Mouse (Mus musculus) left cerebral cortex, postnatal 36 days (tissue): ENCODE results near the gene Vax2. TPM values are rescaled to one million over a fixed set of nuclear protein-coding genes. Genes with fewer than 3 reads are reported as not detected.

Source experiments
- DNase-seq, 2 experiments: peaks; one replicate each; pipeline ENCODE4 v3.0.0; 2021 to 2022; ENCODE audit warnings: low spot score in 2 of 2, mixed read lengths in 1 of 2
- intact Hi-C: fragments of 180-260 bp; cut with DNase I; formaldehyde crosslinking; loops from one replicate; pipeline ENCODE4 v1.15.1; 2025
- total RNA-seq, 2 experiments: library from RNA; stranded (reverse); gene quantifications; 2 replicates each; pipeline ENCODE4 v1.2.3; 2021

The Vax2 gene
- total RNA-seq, 2 experiments from 2014 or later = not detected

GRCm38 (mm10) chr6:83710361-83711066 is 550 bp upstream of the Vax2 start:
- no peak for DNase-seq
- intact Hi-C loops = loop anchor here (10.0 kb wide), 1 partner anchor 636 kb away; the partner anchor contains the start of genes Pcgf1 and Tlx2

GRCm38 (mm10) chr6:83711725-83712475 is 836 bp downstream of the Vax2 start:
- intact Hi-C loops = loop anchor here (10.0 kb wide), 1 partner anchor 637 kb away; the partner anchor contains the start of genes Pcgf1 and Tlx2
- no peak for DNase-seq

DNA sequence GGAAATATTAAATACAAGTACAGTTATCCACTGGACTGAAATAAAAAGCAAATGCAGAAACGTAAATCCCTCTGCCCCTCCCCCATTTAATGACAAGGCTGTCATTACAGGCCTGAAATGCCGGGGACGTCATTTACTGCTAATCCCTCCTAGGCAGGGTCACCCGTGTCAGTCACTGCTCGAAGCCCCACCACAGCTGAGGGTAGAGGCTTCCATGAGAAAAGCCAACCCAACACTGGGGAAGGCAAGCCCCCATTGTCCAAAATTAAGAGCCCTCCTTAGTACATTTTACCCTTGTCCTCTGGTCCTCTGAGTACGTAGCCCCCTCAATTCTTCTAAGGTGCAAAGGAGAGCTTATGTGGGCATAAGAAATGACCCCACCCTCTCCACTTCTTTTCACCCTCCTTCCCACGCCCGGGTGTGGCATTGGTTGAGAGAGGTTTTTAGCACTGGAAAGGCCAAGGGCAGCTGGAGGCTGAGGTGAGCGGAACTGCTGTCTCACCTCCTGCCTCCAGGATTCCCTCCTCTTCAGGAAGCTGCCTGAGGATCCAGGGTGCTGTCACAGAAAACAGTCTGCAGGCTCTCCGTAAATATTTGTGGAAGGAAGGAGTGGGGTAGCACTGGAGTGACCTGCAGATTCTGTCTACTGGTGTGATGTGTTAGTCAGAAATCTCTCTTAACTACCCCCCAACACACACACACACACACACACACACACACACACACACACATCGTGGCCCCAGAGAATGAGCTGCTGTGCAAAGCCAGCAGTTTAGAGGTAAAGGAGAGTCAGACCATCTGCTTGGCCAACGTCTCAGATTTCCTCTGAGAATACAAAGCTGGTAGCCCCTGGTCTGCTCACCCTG is 2.4 kb downstream of the Vax2 start:
- DNase-seq = no peak
- intact Hi-C loops = loop anchor here (10.0 kb wide), 1 partner anchor 639 kb away; the partner anchor contains the start of genes Pcgf1 and Tlx2

- DNase-seq = no peak
- intact Hi-C loops = loop anchor here (10.0 kb wide), 1 partner anchor 640 kb away; the partner anchor contains the start of genes Pcgf1 and Tlx2
Observed at GRCm38 (mm10) chr6:83714221-83715123, 3.4 kb downstream of the Vax2 start.

DNA sequence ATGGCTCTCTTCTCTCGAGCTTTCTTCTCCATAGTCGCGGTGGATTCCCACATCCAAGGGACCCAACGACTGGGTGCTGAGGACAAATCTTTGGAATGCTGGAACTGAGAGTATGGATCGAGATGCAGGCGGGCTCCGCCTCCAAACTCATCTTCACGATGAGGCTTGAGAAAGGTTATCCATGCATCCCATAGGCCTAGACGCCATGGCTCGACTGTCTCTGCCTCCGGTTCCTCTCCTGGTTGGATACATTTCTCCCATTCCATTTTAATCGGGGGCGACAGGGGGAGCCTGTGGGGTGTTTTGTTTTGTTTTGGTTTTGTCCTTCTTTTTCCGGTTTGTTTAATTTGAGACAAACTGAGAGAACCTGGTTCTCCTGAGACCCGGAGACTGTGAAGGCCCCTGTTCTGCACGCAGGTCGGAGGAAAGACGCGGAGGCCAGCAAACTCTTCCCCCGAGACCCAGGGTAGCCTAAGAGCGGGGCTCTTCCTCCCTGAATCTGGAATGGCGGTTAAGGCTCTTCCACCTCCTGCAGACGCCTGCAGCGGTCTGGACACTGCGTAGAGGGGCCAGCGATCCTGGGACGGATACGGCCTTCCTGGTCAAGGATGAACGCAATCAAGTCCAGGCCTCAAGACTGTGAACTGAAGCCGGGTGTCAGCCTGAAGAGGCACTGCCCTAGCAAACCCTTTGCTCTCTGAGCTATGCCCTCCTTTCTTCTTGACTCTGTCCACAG is 4.6 kb downstream of the Vax2 start:
- DNase-seq = no peak
- intact Hi-C loops = loop anchor here (10.0 kb wide), 1 partner anchor 641 kb away; the partner anchor contains the start of genes Pcgf1 and Tlx2

DNA sequence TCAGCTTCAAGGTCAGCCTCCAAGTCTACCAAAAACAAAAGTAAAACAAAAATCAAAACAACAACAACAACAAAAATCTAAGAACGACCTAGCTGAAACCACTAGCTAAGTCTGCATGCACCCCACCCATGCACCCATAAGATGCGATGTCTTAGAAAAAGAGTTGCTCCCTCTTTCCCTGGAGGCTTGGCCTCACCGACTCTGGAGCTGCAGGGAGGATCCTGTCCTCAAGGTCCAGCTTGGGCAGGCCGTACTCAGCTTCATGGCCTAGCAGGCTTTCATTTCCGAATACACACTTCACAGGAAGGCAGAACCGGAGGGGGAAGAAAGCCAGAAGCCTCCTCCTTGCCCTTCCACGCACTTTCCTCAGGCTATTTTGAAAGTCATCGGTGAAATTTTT is 6.0 kb downstream of the Vax2 start:
- intact Hi-C loops = loop anchor here (10.0 kb wide), 1 partner anchor 642 kb away; the partner anchor contains the start of genes Pcgf1 and Tlx2
- no peak for DNase-seq

DNA sequence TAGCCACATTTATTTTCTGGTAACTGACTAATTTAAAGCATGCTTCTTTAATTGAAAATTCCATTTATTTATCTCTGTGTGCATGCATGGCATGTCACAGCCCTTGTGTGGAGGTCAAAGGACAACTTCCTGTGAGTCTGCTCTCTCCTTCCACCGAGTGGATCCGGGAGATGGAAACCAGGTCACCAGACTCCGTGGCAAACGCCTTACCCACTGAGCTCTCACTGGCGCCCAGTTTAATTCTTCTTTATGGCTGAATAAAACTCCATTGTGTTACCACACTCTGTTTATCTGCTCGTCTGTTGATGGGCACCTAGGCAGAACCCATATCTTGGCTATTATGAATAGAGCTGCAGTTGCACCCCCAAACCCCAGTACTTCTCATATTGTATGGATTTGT is 11.5 kb downstream of the Vax2 start:
- DNase-seq = no peak
- intact Hi-C loops = no loop called here

GRCm38 (mm10) chr6:83727178-83727577 is 16.1 kb downstream of the Vax2 start:
- DNase-seq = no peak
- intact Hi-C loops = no loop called here

- intact Hi-C loops = no loop called here
- DNase-seq = no peak
Observed at GRCm38 (mm10) chr6:83728488-83728887, 17.4 kb downstream of the Vax2 start.

GRCm38 (mm10) chr6:83729350-83729970 is 18.4 kb downstream of the Vax2 start:
- intact Hi-C loops = no loop called here
- no peak for DNase-seq

DNA sequence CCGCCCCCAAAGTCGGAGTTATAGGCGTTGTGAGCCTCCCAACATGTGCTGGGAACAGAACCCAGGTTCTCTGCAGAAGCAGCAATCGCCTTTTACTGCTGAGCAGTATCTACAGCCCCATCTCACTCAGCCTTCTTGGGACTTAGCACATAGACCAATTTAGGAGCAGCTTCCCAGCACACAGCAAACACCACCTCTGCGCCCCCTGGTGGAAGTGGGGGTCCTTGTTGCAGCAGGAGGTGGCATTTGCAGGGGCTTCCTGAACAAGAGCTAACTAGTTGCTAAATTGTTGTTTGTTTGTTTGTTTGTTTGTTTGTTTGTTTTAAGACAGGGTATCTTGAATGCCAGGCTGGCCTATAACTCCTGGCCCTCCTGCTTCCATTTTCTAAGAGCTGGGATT is 20.1 kb downstream of the Vax2 start:
- DNase-seq = no peak
- intact Hi-C loops = loop anchor here (5.0 kb wide), 1 partner anchor 34 kb away; no protein-coding TSS in a partner anchor

- intact Hi-C loops = no loop called here
- DNase-seq = no peak
Observed at GRCm38 (mm10) chr6:83737311-83737710, 26.2 kb downstream of the Vax2 start.

GRCm38 (mm10) chr6:83738596-83738995 is 27.5 kb downstream of the Vax2 start:
- intact Hi-C loops = no loop called here
- DNase-seq = no peak

DNA sequence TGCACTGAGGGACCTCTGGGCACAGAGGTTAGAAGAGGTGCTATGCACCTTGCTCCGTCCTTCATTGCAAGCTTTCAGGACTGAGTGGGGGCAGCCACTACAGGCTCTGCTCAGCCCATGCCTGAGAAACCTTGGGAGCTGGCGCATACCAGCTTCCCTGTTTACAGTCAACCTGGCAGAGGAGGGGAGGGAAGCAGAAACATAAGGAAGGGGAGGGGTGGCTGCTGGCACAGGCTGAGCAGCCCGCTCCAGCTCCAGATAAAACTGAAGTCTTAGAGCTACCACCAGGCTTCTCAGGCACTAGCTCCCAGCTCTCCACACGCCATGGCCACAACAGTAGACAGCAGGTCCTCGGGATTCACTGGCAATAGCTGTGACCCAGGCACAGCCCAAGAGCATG is 31.7 kb downstream of the Vax2 start, which contains the start of gene Atp6v1b1:
Atp6v1b1 (plus strand) TSS at position 230 of the 400 bp plus-strand sequence.
- no peak for DNase-seq
- intact Hi-C loops = no loop called here

DNA sequence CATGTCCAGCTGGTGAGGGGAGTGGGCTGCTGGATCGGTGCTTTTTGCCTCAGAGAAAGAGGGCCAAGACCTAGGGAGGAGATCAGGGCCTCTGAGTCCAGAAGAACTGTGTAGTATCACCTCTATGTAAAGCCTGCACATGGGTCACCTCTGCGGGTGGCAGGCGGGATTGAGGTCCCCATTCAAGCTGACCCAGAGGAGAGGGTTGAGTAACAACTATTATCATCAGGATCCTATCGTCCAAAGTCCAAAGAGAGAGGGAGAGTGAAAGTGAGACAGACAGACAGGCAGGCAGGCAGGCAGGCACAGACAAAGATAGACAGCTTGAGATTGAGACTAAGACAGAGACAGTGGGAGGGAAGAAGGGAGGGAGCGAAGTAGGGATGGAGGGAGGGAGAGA is 32.1 kb downstream of the Vax2 start:
- no peak for DNase-seq
- intact Hi-C loops = no loop called here

DNA sequence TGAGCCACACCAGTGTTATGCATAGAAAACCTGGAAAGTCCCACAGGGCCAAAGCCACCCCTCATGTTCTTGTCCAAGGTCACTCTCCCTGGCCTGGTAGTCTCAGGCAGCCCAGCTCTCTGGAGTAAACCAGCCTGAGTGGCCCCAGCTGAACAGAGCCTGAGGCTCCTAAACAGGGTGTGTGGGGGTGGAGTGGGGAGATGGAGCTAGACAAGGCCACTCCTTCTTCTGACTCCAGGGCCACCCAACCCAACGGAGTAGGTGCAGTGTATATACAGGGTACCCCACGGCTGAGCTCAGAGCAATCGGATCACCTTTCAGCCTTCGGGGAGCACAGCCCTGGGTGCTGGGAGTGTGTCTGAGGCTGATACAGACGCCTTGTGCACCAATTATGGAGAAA is 33.1 kb downstream of the Vax2 start:
- intact Hi-C loops = no loop called here
- no peak for DNase-seq

GRCm38 (mm10) chr6:83744557-83744956 is 33.5 kb downstream of the Vax2 start:
- DNase-seq = no peak

DNA sequence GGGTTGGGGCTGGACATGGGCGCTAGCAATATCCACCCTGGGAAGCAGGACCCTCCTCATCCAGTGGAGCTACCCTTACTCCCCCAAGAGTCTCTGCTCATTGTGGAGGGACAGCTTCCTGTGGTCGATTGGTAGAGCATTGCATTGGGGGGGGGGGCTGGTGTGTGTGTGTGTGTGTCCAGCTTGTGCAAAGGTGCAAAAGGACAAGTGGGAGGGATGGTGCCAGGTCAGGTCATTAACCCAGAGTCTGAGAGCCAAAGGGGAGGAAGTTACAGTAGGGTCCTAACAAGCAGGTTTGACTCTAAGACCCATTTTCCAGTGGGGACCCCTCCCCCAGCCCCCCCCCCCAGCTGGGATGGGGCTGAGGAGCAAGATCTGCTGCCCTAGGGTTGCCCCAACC is 34.4 kb downstream of the Vax2 start:
- no peak for DNase-seq
- intact Hi-C loops = no loop called here

More at GRCm38 (mm10) chr6:83744557-83744956, 33.5 kb downstream of the Vax2 start:
- intact Hi-C loops = no loop called here
